Mouse (Mus musculus): ENCODE data around the gene Sall2. TPM values are rescaled to one million over a fixed set of nuclear protein-coding genes. Genes with fewer than 3 reads are reported as not detected.

The Sall2 gene
- 31.0 TPM for polyA plus RNA-seq (2015; fragmentation: Illumina TruSeq; extraction: RNeasy Lipid Tissue Mini Kit (QIAGEN cat#74804); ENCODE audit: low read depth, low replicate concordance)

GRCm38 (mm10) chr14:52327910-52328812 is at the start of gene Sall2:
Gene Sall2, minus strand, starts transcription at chr14:52328762.

GRCm38 (mm10) chr14:52356308-52356707 is 27.7 kb upstream of the Sall2 start, which contains the start of gene Olfr1513:
Gene Olfr1513, minus strand, starts transcription at chr14:52356408.

GRCm38 (mm10) chr14:52304644-52305271 is 23.8 kb downstream of the Sall2 start, which contains the start of gene Mettl3:
Gene Mettl3, minus strand, starts transcription at chr14:52305128.

GRCm38 (mm10) chr14:52278932-52279746 is 49.4 kb downstream of the Sall2 start, which contains the start of the genes Tox4 and Rab2b:
Gene Tox4, plus strand, starts transcription at chr14:52279146.
Gene Rab2b, minus strand, starts transcription at chr14:52279545.

Other genes with a start within 250 kb of the Sall2 start
- gene Hnrnpc, start 224.7 kb downstream of the Sall2 start, polyA plus RNA-seq (2015; fragmentation: Illumina TruSeq; extraction: RNeasy Lipid Tissue Mini Kit (QIAGEN cat#74804); ENCODE audit: low read depth, low replicate concordance): 311 TPM
- 2.6 TPM for gene Rpgrip1, start 218.1 kb downstream of the Sall2 start, polyA plus RNA-seq (2015; fragmentation: Illumina TruSeq; extraction: RNeasy Lipid Tissue Mini Kit (QIAGEN cat#74804); ENCODE audit: low read depth, low replicate concordance)
- gene Supt16, start 131.3 kb downstream of the Sall2 start, polyA plus RNA-seq (2015; fragmentation: Illumina TruSeq; extraction: RNeasy Lipid Tissue Mini Kit (QIAGEN cat#74804); ENCODE audit: low read depth, low replicate concordance): 28.1 TPM
- gene Chd8, start 71.0 kb downstream of the Sall2 start, polyA plus RNA-seq (2015; fragmentation: Illumina TruSeq; extraction: RNeasy Lipid Tissue Mini Kit (QIAGEN cat#74804); ENCODE audit: low read depth, low replicate concordance): 54.5 TPM
- gene Tox4, start 49.6 kb downstream of the Sall2 start, polyA plus RNA-seq (2015; fragmentation: Illumina TruSeq; extraction: RNeasy Lipid Tissue Mini Kit (QIAGEN cat#74804); ENCODE audit: low read depth, low replicate concordance): 46.7 TPM
- gene Rab2b, start 49.2 kb downstream of the Sall2 start, polyA plus RNA-seq (2015; fragmentation: Illumina TruSeq; extraction: RNeasy Lipid Tissue Mini Kit (QIAGEN cat#74804); ENCODE audit: low read depth, low replicate concordance): 35.5 TPM
- gene Mettl3, start 23.6 kb downstream of the Sall2 start, polyA plus RNA-seq (2015; fragmentation: Illumina TruSeq; extraction: RNeasy Lipid Tissue Mini Kit (QIAGEN cat#74804); ENCODE audit: low read depth, low replicate concordance): 34.0 TPM
- not detected for gene Olfr1513, start 27.6 kb upstream of the Sall2 start, polyA plus RNA-seq (2015; fragmentation: Illumina TruSeq; extraction: RNeasy Lipid Tissue Mini Kit (QIAGEN cat#74804); ENCODE audit: low read depth, low replicate concordance)
- gene Olfr1512, start 50.4 kb upstream of the Sall2 start, polyA plus RNA-seq (2015; fragmentation: Illumina TruSeq; extraction: RNeasy Lipid Tissue Mini Kit (QIAGEN cat#74804); ENCODE audit: low read depth, low replicate concordance): not detected
- not detected for gene Olfr1511, start 68.6 kb upstream of the Sall2 start, polyA plus RNA-seq (2015; fragmentation: Illumina TruSeq; extraction: RNeasy Lipid Tissue Mini Kit (QIAGEN cat#74804); ENCODE audit: low read depth, low replicate concordance)
- gene Olfr1510, start 85.6 kb upstream of the Sall2 start, polyA plus RNA-seq (2015; fragmentation: Illumina TruSeq; extraction: RNeasy Lipid Tissue Mini Kit (QIAGEN cat#74804); ENCODE audit: low read depth, low replicate concordance): not detected
- not detected for gene Olfr1509, start 114.2 kb upstream of the Sall2 start, polyA plus RNA-seq (2015; fragmentation: Illumina TruSeq; extraction: RNeasy Lipid Tissue Mini Kit (QIAGEN cat#74804); ENCODE audit: low read depth, low replicate concordance)
- gene Olfr1508, start 138.7 kb upstream of the Sall2 start, polyA plus RNA-seq (2015; fragmentation: Illumina TruSeq; extraction: RNeasy Lipid Tissue Mini Kit (QIAGEN cat#74804); ENCODE audit: low read depth, low replicate concordance): not detected
- gene Olfr1507, start 167.0 kb upstream of the Sall2 start, polyA plus RNA-seq (2015; fragmentation: Illumina TruSeq; extraction: RNeasy Lipid Tissue Mini Kit (QIAGEN cat#74804); ENCODE audit: low read depth, low replicate concordance): not detected

Measured in brain, adult 10 weeks (tissue).